Mouse (Mus musculus) heart, postnatal 4 days (tissue): ENCODE measurements at regions not wholly inside any gene's neighbourhood (a gene's known extent, or its start where the extent isn't known, plus 50 kb on each side); places are given as distances from the start of the nearest gene placed in this dataset.

ENCODE experiments used
- DNase-seq: peaks from one replicate; pipeline ENCODE4 v3.0.0; 2021

DNA sequence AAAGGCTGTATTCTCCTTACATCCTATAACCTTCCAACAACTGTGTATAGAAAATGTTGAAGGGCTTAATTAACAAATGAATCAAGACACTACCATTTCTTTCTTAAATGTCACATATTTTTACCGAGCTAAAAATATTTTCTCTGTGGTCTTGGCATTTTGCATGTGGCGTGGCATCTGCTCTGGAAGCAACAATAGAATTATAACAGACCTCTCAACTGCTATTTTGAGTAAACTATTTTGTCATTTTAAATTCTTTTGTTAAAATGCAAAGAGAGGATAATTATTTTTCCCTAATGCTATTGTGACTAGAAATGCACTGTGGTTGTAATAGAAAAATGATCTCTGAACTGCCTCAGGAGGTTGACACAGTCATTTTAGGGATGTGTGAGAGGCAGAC is 187.9 kb downstream of the Spry2 start:
- no peak for DNase-seq

DNA sequence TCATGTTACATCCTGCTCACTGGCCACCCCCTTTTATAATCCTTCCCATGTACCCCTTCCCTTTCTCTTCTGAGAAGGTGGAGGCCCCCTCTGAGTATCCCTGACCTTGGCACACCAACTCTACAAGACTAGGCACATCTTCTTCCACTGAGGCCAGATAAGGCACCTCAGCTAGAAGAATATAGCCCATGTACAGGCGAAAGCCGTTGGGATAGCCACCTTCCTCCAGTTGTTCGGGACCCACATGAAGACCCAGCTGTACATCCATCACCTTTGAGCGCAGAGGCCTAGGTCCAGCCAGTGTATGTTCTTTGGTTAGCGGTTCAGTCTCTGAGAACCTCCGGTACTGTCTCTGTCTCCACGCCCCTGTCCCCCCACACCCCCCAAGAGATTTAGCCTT is 189.9 kb downstream of the Spry2 start:
- no peak for DNase-seq

DNA sequence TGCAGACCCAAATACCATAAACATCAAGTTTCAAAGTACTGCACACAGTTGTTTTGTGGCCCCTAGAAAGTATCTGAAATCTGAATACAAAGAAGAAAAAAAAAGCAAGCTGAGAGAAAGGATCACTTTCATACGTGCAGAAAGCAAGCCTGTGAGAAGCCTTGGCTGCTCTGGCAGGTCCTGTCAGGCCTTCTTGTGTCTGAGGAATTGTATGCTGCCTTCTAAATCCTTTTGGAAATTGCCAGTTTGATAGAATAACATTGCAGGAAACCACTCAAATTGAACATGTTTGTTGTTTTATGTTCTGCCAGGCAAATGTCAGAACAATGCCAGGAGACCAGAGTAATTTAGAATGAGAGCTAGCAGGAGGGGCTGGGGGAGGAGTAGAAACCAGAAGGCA is 198.0 kb downstream of the Spry2 start:
- DNase-seq, result no peak

DNA sequence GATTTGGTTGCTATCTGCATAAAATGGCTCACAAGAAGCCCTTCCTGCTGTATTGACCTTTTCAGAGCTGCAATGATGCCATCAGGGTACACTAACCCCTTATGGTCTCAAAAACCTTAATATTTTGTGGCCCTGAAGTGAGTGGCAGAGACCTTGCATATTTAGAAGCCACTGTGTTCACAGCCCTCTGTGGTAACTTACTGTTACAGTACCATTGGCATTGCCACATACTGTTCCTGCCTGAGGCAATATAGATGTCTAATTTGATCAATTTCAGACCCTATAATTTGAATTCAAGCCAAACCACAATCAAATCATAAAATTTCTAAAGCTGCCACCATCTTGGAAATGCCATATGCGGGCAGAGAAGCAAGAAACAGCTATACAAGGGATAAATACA is 198.5 kb downstream of the Spry2 start:
- DNase-seq, result no peak

DNA sequence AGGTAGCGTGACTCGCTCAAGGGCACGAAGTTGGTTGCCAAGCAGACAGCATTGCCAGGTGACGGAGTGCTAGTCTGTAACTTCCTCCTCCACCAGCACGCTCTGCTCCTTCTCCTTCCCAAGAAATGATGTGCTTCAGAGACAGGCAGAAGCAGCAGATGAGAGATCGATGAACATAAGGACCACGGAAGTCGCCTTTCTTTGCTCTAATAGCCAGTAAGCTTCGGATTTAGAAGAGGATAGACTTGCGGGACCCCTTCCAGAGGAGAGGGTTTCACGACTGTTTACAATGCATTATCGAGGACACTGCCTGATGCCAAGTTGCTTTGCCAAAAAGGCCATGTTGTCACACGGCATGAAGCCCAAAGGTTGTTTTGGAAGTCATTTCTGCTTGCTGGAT is 199.2 kb downstream of the Spry2 start:
- DNase-seq, result no peak

DNA sequence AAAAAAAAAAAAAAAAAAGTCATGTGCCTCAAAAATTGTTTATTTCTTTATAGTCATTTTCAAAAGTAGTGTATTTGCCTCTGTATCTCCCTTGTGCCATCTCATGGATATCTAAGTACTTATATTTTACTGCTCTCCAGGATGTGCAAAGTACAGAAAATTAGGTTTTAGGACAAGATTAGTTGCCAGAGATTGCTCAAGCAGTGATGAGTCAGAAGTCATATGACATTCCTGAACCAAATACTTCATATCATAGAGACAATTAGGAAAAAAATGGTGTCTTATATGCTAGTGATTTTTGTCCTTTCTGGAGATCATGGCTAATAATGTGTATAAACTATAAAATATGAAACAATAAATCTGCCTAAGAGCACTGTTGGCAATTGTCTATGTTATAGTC is 201.7 kb downstream of the Spry2 start:
- no peak for DNase-seq

DNA sequence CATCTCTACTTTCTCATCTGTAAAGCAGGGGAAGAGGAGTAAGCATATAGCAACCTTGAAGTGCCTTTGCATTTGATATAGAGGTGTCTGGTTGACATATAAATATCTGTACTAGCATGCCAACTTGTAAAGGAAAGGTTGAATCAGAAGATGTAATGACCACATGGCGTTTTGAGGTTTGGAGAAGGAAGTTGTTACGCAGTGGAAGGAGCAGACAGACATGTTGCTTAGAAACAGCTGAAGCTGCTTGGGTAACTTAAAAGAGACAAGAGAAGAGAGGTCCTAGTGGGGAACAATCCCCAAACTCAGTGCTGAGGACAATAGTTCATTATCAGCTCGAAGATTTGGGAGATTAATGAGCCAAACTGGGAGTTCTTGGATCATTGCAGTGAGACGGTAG is 202.9 kb downstream of the Spry2 start:
- DNase-seq, result no peak

DNA sequence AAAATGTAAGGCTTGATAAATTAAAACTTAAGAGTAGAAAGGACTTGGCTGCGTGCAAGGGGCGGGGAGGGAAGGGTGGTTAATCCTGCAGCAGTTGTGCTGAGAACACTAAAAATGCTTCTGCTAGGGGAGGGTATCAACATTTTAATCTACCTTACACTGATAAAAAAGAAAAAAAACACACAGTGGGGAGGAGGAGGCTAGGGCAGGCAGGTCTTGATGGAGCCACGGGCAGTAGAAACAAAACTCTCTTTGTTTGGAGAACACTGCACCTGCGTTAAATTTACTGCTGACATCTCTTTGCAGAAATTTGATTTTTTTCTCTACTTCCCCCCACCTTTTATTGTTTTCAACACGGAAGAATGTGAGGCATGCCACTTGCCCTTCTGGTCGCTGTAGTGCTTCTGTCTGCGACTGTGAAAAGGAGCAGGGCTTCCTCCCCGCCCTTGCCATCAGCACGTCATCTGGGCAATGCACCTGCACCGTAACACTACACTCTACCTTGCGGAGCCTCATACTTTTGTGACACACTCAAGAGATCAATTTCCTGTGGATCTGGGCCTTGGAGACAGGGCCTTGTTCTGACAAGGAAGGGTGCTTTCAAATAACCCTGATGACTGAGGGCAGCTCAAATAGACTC is 211.7 kb downstream of the Spry2 start:
- no peak for DNase-seq

DNA sequence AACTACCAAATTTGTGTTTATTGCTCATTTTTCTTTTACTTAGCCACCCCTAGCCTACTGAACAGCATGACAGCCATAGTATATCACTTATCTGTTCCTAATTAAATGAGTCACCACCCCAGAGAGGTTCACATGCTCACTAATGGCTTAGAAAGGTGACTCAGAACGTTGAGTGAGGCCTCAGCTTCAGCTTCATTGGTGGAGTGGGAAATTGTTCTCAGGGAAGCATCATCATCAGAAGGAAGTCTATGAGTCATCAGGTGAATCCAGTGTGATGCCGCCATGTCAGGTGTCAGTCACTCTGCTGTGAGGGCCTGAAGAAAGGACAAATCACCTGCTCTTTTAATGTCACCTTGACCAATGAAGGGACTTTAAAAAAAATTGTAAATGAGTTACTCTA is 212.3 kb downstream of the Spry2 start:
- DNase-seq, result no peak

DNA sequence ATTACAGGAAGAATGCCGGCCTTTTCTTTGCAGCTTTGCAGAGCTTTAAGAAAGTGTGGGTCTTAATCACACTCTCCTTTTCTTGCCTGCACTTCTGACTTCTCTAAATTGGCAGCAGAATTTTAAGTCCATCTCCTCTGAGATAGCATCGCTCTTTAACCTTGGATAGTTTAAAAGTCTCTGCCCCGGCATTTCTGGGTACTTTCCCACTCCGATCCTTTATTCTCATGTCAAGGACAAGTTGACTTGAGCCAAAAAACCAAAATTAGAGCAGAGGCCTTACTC is 220.0 kb downstream of the Spry2 start:
- DNase-seq, result no peak

DNA sequence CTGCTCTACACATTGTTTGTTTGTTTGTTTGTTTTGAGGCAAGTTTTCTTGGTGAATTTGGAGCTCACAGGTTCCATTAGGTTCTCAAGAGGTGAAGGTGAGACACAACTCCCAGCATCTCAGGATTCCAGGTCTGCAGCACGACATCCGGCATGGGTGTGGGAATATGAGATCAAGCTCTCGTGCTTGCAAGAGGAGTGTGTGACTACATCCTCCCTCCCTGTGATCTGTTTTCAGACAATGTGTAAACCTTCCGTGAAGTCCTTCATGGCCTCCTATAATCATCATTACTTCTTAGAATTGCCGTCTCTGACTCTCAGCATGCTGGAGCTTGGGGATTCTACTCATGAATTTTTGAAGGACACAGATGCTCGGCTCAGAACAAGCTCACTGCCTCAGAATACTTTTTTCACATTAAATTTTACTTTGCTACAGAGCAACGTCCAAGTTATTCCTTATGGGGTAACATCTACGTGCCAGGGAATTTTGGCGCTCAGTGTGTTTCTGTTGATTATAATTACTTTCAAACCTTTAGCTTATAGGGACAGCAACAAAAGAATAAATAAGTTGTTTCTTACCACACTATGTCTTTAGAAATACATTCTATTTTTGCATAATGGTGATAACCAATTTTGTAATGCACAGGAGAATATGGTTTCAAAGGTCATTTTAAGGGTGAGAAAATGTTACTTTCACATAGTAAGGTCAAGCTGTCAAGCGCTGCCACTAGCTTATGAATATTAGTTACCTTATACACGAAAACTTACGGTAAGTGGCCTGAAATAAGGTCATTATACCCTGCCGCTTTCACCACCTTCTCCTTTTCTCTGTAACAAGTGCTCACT is 220.6 kb downstream of the Spry2 start:
- no peak for DNase-seq

DNA sequence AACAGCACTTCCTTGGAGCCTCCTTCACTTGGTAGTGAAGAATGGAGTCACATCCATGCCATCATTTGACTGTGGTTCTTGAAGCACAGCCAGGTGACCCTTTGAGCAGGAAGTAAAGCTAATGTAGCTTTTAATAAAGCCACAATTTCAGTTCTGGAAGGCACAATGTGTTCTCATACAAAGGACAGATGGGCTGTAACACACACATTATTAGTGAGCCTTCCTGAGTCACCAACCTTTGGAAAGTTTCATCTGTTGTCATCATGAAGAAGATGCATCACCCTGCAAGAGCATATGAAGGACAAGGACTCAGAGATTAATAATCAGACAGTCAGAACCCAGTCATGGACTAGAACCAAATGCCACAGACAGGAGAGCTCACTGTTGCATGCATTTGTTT is 221.6 kb downstream of the Spry2 start:
- DNase-seq, result no peak

DNA sequence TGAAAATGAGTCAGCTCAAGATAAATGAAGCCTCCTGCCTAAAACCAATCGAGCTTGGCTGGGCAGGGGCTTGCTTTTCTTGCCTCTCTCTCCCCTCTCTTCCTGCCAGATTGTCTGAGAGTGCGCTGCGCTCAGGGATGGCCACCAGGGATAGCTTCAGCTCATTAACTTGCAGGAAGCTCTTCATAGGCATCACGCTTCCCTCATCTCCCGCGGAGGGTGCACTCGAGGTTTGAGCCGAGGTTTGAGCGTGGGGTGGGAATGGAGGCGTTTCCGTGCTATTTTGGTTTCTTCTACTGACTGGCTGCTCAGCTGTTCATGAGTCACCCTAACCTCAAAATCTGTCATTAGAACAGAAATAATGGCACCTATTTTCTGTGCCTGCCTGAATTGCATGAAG is 227.7 kb downstream of the Spry2 start:
- peak; percentile 59 for DNase-seq

DNA sequence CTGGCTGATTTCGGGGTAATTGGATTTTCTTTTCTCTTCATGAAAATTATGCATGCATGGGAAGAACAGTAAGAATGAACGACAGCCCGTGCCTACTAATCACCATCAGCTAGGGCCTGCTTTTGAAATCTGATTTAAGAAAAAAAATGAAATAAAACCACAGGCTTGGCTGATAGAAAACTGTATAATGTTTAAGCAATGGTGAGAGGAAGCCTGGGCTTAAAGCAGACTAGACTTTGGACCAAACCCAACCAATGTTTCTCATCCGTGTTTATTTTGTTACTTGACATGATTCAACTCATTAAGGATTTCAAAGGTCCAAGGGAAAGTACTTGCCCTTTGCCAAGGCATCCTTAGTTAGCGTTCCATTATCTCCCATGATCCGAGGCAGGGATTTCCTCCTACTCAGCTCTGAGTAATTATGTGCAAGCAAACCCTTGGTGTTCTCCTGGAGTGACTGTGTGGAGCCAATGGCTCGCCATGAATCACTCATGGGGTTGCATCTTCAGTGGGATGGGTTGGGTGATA is 231.9 kb downstream of the Spry2 start:
- DNase-seq, result no peak

DNA sequence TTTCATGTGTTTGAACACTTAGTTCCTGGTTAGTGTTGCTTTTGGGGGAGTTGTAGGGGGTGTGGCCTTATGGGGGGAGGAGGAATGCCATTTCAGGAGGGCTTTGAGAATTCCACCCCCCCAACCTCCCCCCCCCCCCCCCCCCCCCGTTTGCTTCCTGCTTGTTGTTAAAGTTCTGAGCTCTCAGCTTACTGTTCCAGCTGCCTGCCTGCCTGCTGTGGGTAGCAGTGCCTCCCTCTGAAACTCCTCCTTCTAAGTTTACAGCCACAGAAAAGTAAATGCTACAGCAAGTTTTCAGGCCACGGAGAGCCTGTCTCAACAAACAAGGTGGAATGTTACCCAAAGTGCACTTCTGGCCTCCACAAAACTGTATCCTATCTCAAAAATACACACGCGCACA is 233.1 kb downstream of the Spry2 start:
- no peak for DNase-seq

DNA sequence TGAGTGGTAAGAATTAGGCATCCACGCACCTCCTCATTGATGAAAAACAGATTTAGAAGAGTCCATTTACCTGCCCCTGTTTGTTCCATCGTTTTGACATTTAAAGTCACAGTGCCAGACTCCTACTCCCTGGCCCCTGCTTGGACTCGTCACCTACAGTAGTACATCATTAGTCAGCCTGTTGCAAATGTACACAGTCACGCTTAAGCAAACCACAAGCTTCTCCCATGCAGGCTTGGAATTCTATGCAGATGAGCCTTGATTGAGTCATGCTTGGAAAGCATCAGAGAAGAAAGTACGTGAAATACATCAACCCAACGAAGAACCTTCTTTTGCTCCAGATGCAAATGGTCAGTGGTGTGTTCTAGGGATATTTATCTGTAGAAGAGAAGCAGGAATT is 233.8 kb downstream of the Spry2 start:
- DNase-seq, result no peak

DNA sequence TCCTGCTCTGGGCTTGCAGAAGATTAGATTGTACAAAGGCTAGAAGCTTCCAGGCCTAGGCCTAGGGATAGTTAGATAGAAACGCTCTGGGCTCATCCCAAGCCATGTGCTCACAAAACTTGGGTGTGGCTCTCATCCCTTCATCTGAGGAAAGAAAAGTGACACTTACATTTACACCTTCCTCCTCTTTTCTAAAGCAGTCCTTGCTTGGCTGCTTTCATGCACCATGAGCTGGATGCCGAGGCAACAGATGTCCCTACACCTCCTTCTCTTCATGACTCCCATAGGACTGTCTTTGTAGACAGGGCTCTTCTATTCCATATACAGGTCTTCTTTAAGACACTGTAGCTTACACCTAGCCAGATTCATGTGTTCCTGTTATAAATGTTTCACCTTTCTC is 238.3 kb downstream of the Spry2 start:
- DNase-seq, result no peak

DNA sequence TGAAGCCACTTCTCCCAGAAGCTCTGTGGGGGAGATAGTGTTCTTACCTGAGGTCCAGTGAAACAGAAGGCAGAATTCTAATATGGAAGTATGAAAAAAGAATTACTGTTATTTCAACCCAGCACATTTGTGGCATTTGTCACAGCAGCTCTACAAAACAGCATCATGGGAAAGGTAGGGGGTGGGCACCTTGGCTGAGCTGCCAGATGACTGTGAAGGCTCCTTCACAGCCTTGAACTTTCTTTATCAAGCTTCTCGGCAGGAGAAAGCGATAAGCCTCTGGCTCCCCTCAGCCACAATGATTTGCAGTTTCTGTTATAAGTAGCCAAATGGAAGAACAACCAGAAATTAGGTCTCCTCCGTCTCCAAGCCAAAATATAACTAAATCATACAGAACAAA is 249.5 kb downstream of the Spry2 start:
- DNase-seq, result no peak

DNA sequence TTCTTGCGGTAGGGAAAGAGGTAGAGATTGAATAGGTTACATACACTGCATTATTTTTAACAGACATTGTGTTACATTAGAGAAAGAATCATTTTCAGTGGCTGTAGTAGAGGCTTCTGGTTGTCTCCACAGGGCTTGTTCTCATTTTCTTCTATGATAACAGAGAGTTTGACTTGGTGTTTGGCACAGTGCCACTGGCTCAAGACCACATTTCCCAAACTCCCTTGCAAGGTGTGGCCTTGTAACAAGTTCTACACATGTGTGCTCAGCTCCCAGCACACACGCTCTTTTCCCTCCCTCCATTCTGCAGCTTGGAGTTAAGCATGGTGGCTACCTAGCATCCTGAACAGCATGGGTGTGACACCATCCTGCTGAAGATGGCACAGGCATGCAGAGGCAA is 252.2 kb downstream of the Spry2 start:
- DNase-seq, result no peak

DNA sequence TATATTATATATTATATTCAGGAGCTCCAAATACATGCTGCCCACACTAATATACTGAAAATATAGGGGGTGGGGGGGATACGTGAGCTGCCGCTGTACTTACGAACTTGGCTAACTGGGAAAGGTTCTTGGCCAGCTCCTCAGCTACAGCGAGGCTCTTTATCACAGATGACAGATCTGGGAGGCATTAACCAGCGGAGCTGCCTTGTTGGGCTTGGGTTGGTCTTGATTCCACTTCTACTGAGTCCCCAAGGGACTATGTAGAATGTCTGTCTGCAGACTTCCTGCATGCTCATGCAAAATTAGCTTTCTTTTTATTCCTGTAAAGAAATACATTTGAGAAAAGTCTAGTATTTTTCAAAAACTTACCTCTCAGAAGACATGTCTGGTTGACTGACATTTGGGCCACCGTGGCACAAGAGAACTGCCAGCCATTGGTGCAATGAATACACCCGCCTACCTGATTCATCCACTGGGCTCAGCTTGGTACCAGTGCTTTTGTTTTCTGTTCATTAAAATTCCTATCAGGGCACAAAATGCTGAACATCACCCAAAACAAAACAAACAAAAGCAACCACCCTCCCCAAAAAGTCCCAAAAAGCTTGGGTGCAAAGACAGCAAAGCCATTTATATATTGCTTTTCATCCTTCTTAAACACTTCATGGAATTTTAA is 253.2 kb downstream of the Spry2 start:
- DNase-seq, result no peak

DNA sequence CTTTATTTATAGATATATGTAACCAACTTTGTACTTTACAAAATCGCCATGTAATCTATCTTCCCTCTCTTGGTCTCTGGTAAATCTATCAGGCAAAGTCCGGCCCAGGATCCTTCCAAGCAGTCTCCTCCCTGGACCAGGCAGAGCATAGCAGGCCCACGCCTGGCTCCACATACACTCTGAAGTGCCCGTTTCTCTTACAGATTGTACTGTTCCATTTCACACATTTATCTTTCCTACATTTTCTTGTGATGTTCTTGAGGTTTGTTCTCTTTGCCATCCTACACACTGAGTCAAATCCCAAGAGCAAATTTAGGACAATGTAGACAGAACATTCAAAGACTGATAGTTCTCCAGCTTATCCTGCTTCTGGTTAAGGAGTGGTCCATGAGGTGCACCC is 264.3 kb downstream of the Spry2 start:
- DNase-seq, result no peak

DNA sequence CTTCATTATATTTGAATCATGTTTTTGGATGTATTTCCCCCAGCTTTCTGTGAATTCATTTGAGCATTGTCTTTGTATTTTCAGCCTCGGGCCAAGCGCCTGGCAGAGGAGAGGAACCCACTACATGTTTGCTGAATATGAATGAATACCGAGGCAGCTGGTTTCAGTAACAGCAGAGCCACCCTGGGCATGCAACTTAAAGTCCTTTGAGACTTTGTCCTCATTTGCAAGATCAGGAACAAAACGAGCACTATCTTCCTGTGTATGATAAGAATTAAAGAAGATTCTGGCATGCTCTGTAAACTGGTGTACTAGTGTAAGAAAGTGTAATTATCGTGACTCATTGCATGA is 265.0 kb downstream of the Spry2 start:
- DNase-seq, result no peak

DNA sequence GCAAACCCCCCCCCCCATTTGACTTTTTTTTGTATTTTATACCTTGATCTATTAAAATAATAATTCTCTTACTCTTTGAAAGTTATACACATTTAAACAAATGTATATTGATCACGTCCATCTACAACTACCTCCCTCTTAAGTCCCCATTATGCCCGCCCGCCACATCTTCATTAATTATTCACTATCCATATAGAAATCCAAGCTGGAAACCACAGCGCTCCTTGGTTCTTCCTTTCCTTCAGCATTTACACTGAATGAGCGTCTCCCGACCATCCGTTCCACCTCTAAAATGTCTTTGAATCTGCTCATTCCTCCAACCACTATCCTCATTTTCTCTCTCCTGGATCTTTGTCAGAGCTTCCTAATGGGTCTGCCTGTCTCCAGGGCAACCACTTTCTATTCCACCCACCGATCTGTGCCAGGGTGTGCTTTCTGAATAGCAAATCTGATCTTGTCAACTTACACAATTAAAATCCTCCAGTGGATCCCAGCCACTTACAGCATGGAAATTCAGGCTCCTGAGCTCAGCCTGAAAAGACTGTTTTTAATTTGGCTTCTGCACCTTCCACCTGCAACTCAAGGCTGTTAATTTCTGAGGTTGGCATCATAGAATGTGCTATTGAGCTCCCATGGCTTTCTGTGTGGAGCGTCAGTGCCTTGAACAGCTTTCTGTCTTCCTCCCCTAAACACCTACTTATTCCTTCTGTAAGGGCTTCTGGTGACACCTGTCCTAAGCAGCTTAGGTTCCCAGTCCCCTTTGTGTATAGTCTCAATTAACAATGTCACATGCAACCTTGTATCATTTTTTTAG is 265.5 kb downstream of the Spry2 start:
- no peak for DNase-seq
